Mouse (Mus musculus) MEL (cell line): Measurements from ENCODE around the gene Cyp51. TPM values are rescaled to one million over a fixed set of nuclear protein-coding genes. Genes with fewer than 3 reads are reported as not detected.

Experiments
- DNase-seq: peaks from one replicate; pipeline ENCODE4 v3.0.0; 2011; ENCODE audit warnings: low read depth, low spot score
- H3K27ac ChIP-seq: 2 replicates; pipeline ENCODE4 v1.5.1; 2012; ENCODE audit warnings: low read depth, mild to moderate bottlenecking, control low read depth, low read length, moderate library complexity; ENCODE audit not compliant: control insufficient read depth
- H3K27me3 ChIP-seq, 2 experiments: fragments of 150-350 bp in 1 of 2; sonication (generic) in 1 of 2; 2 replicates each; pipeline ENCODE4 v1.6.1; 2012; ENCODE audit warnings: low read length in 2 of 2, mild to moderate bottlenecking in 2 of 2, improper control_type of control experiment in 1 of 2, moderate library complexity in 1 of 2; ENCODE audit not compliant: insufficient read depth in 2 of 2, control insufficient read depth in 1 of 2
- H3K36me3 ChIP-seq, 2 experiments: 2 replicates each; pipeline ENCODE4 v1.6.1; 2012 to 2014; ENCODE audit warnings: low read length in 2 of 2, improper control_type of control experiment in 1 of 2, inconsistent platforms in 1 of 2, mild to moderate bottlenecking in 1 of 2; ENCODE audit not compliant: insufficient read depth in 2 of 2, control insufficient read depth in 1 of 2
- H3K4me1 ChIP-seq, 2 experiments: fragments of 150-350 bp in 1 of 2; sonication (generic) in 1 of 2; 2 replicates each; pipeline ENCODE4 v1.6.1; 2012; ENCODE audit warnings: low read length in 2 of 2, improper control_type of control experiment in 1 of 2, mild to moderate bottlenecking in 1 of 2; ENCODE audit not compliant: insufficient read depth in 2 of 2, control insufficient read depth in 1 of 2
- H3K4me3 ChIP-seq, 2 experiments: fragments of 150-350 bp in 1 of 2; sonication (generic) in 1 of 2; 2 replicates each; pipeline ENCODE4 v1.5.1; 2012; ENCODE audit warnings: low read depth in 2 of 2, low read length in 2 of 2, mild to moderate bottlenecking in 2 of 2, moderate library complexity in 2 of 2, control low read depth in 1 of 2, improper control_type of control experiment in 1 of 2; ENCODE audit not compliant: control insufficient read depth in 1 of 2, insufficient read depth in 1 of 2
- H3K79me2 ChIP-seq: 2 replicates; pipeline ENCODE4 v1.6.1; 2012; ENCODE audit warnings: mild to moderate bottlenecking, low read length, moderate library complexity; ENCODE audit not compliant: control insufficient read depth, poor library complexity, insufficient read depth
- H3K9ac ChIP-seq: 2 replicates; pipeline ENCODE4 v1.6.1; 2012; ENCODE audit warnings: low read depth, mild to moderate bottlenecking, control low read depth, low read length, moderate library complexity; ENCODE audit not compliant: control insufficient read depth, poor library complexity, severe bottlenecking
- H3K9me3 ChIP-seq: fragments of 150-350 bp; sonication (generic); replicated peaks from 2 replicates; pipeline ENCODE4 v1.6.1; 2012; ENCODE audit warnings: mild to moderate bottlenecking, low read length, improper control_type of control experiment, moderate library complexity; ENCODE audit not compliant: insufficient read depth
- CHD1 ChIP-seq: IDR thresholded peaks from 2 replicates; pipeline ENCODE4 v1.6.1; 2012; ENCODE audit warnings: low read depth, mild to moderate bottlenecking, inconsistent platforms, low read length, improper control_type of control experiment
- ELF1 ChIP-seq: IDR thresholded peaks from 2 replicates; pipeline ENCODE4 v1.6.1; 2014; ENCODE audit warnings: low read depth, mild to moderate bottlenecking, inconsistent platforms, low read length, improper control_type of control experiment, moderate library complexity
- GATA1 ChIP-seq: IDR thresholded peaks from 2 replicates; pipeline ENCODE4 v1.6.1; 2011; ENCODE audit warnings: low read depth, low read length, improper control_type of control experiment
- HCFC1 ChIP-seq: IDR thresholded peaks from 2 replicates; pipeline ENCODE4 v1.6.1; 2012; ENCODE audit warnings: low read depth, mild to moderate bottlenecking, inconsistent platforms, low read length, improper control_type of control experiment, moderate library complexity
- JUND ChIP-seq: IDR thresholded peaks from 2 replicates; pipeline ENCODE4 v1.6.1; 2011; ENCODE audit warnings: low read depth, mild to moderate bottlenecking, improper control_type of control experiment, low read length
- KAT2A ChIP-seq: conservative IDR thresholded peaks from 2 replicates; pipeline ENCODE4 v1.6.1; 2012; ENCODE audit warnings: low read depth, low read length, improper control_type of control experiment, inconsistent platforms
- MXI1 ChIP-seq: IDR thresholded peaks from 2 replicates; pipeline ENCODE4 v1.6.1; 2011; ENCODE audit warnings: mild to moderate bottlenecking, low read depth, low read length, improper control_type of control experiment
- MYB ChIP-seq: IDR thresholded peaks from 2 replicates; pipeline ENCODE4 v1.6.1; 2011; ENCODE audit warnings: mild to moderate bottlenecking, low read depth, low read length, improper control_type of control experiment
- MYC ChIP-seq: IDR thresholded peaks from 2 replicates; pipeline ENCODE4 v1.6.1; 2011; ENCODE audit warnings: low read depth, mild to moderate bottlenecking, low read length, improper control_type of control experiment, moderate library complexity
- NELFE ChIP-seq: IDR thresholded peaks from 2 replicates; pipeline ENCODE4 v1.6.1; 2011; ENCODE audit warnings: low read depth, low read length, improper control_type of control experiment
- POLR2A ChIP-seq, 2 experiments: IDR thresholded peaks; 2 replicates each; pipeline ENCODE4 v1.6.1; 2011 to 2012; ENCODE audit warnings: low read length in 2 of 2, mild to moderate bottlenecking in 2 of 2, control low read depth in 1 of 2, improper control_type of control experiment in 1 of 2, low read depth in 1 of 2, moderate library complexity in 1 of 2; ENCODE audit not compliant: control insufficient read depth in 1 of 2, insufficient read depth in 1 of 2, poor library complexity in 1 of 2
- POLR2AphosphoS2 ChIP-seq: IDR thresholded peaks from 2 replicates; pipeline ENCODE4 v1.6.1; 2011; ENCODE audit warnings: low read length, improper control_type of control experiment
- POLR2AphosphoS5 ChIP-seq: IDR thresholded peaks from 2 replicates; pipeline ENCODE4 v1.6.1; 2012; ENCODE audit warnings: low read depth, borderline replicate concordance, mild to moderate bottlenecking, inconsistent platforms, low read length, moderate library complexity, mixed read lengths
- RAD21 ChIP-seq: IDR thresholded peaks from 2 replicates; pipeline ENCODE4 v1.6.1; 2011; ENCODE audit warnings: mild to moderate bottlenecking, low read depth, low read length, improper control_type of control experiment
- RCOR1 ChIP-seq: IDR thresholded peaks from 2 replicates; pipeline ENCODE4 v1.6.1; 2012; ENCODE audit warnings: low read depth, mild to moderate bottlenecking, inconsistent platforms, low read length, improper control_type of control experiment
- USF1 ChIP-seq: IDR thresholded peaks from 2 replicates; pipeline ENCODE4 v1.6.1; 2014; ENCODE audit warnings: low read depth, mild to moderate bottlenecking, inconsistent platforms, low read length, improper control_type of control experiment, moderate library complexity
- USF2 ChIP-seq, 2 experiments: IDR thresholded peaks; 2 replicates each; pipeline ENCODE4 v1.6.1; 2011 to 2012; ENCODE audit warnings: improper control_type of control experiment in 2 of 2, low read length in 2 of 2, borderline replicate concordance in 1 of 2, inconsistent platforms in 1 of 2, low read depth in 1 of 2, mild to moderate bottlenecking in 1 of 2; ENCODE audit not compliant: insufficient read depth in 1 of 2
- ZC3H11A ChIP-seq: IDR thresholded peaks from 2 replicates; pipeline ENCODE4 v1.6.1; 2012; ENCODE audit warnings: low read depth, mild to moderate bottlenecking, inconsistent platforms, low read length, improper control_type of control experiment
- ZNF384 ChIP-seq: IDR thresholded peaks from 2 replicates; pipeline ENCODE4 v1.6.1; 2012; ENCODE audit warnings: low read depth, mild to moderate bottlenecking, inconsistent platforms, low read length, improper control_type of control experiment
- polyA plus RNA-seq, 2 experiments: library from polyadenylated mRNA; stranded (reverse) in 1 of 2; unstranded in 1 of 2; fragments of >175 nt in 1 of 2; fragments of >200 nt in 1 of 2; gene quantifications; 2 replicates each; pipeline versions ENCODE4 v1.2.1 to v1.2.4; 2012; ENCODE audit warnings: low replicate concordance in 2 of 2, low read depth in 1 of 2; ENCODE audit not compliant: insufficient read length in 2 of 2, insufficient read depth in 1 of 2, missing spikeins in 1 of 2
- total RNA-seq: library from RNA; depleted of rRNA; stranded (reverse); fragments of 300-350 nt; gene quantifications from 2 replicates; pipeline ENCODE4 v1.2.3, GENCODE M21; 2012

The Cyp51 gene
- total and polyA plus RNA-seq, 3 experiments: 39.0 to 54.7 TPM; not detected in 1

GRCm38 (mm10) chr5:4101031-4101430, 3.5 kb downstream of the Cyp51 start:
- no peak overlapping the region for H3K4me3 ChIP-seq
- H3K79me2 ChIP-seq: peaks cover 10% of the 10 kb centered on the region
- no peak overlapping the region for H3K9ac ChIP-seq
- TF ChIP-seq KAT2A: no peak
- TF ChIP-seq ZNF384: no peak
- TF ChIP-seq MYB: no peak
- no peak for TF ChIP-seq GATA1
- H3K27ac ChIP-seq: no peak overlapping the region
- H3K36me3 ChIP-seq: peaks cover 8 to 9% of the 10 kb centered on the region in 2 experiments
- no peaks in the 10 kb centered on the region for H3K27me3 ChIP-seq
- no peak for DNase-seq
- H3K9me3 ChIP-seq: no peaks in the 10 kb centered on the region
- no peaks in the 10 kb centered on the region for H3K4me1 ChIP-seq

DNA sequence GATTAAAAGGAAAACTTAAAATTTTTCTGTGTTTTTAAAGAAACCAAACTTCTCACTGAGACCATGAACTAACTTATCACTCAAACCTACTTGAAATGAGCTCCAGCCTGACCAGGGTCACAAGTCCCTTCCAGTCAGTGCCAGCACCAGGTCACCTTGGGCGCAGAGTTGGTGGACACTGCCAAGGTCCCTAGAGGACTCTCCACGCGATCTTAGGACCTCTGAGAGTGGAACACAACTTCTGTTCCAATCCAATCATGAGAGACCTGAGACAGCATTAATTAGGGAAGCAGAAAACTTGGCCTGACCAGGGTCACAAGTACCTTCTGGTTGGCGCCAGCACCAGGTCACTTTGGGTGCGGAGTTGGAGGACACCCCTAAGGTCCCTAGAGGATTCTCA, 10.1 kb downstream of the Cyp51 start:
- no peak overlapping the region for H3K27ac ChIP-seq
- no peak for TF ChIP-seq HCFC1
- no peak for TF ChIP-seq KAT2A
- TF ChIP-seq ELF1: no peak
- no peak for TF ChIP-seq USF1
- no peak for TF ChIP-seq POLR2AphosphoS5
- no peak for DNase-seq
- H3K9me3 ChIP-seq: no peaks in the 10 kb centered on the region
- H3K4me3 ChIP-seq: no peak overlapping the region
- peaks cover 0 to 5% of the 10 kb centered on the region in 2 experiments; a peak in 2 of 4 replicates for H3K36me3 ChIP-seq
- no peak overlapping the region for H3K9ac ChIP-seq
- H3K4me1 ChIP-seq: no peaks in the 10 kb centered on the region
- no peaks in the 10 kb centered on the region for H3K79me2 ChIP-seq
- no peaks in the 10 kb centered on the region for H3K27me3 ChIP-seq

GRCm38 (mm10) chr5:4088190-4088589, 16.4 kb downstream of the Cyp51 start:
- DNase-seq: no peak
- no peaks in the 10 kb centered on the region for H3K9me3 ChIP-seq
- no peaks in the 10 kb centered on the region for H3K4me1 ChIP-seq
- H3K4me3 ChIP-seq: no peak overlapping the region
- peaks cover 0 to 4% of the 10 kb centered on the region in 2 experiments; a peak in 2 of 4 replicates for H3K36me3 ChIP-seq
- TF ChIP-seq CHD1: no peak
- no peak for TF ChIP-seq ZNF384
- no peak for TF ChIP-seq ELF1
- no peak for TF ChIP-seq RAD21
- TF ChIP-seq MYC: no peak
- no peak for TF ChIP-seq HCFC1
- TF ChIP-seq POLR2AphosphoS2: no peak
- no peak for TF ChIP-seq ZC3H11A
- no peak for TF ChIP-seq NELFE
- no peak for TF ChIP-seq MXI1
- no peak for TF ChIP-seq JUND
- TF ChIP-seq RCOR1: no peak
- no peak for TF ChIP-seq POLR2A (IDR thresholded peaks at IDR 0.05; ENCODE audit: control insufficient read depth in 1 of 2, insufficient read depth in 1 of 2, low read depth in 1 of 2, low read length in 2 of 2, poor library complexity in 1 of 2)
- TF ChIP-seq USF2 (IDR thresholded peaks at IDR 0.05; ENCODE audit: borderline replicate concordance in 1 of 2, insufficient read depth in 1 of 2, low read depth in 1 of 2, low read length in 2 of 2): no peak
- TF ChIP-seq MYB: no peak
- TF ChIP-seq USF1: no peak
- no peak for TF ChIP-seq POLR2AphosphoS5
- H3K79me2 ChIP-seq: no peaks in the 10 kb centered on the region
- no peak overlapping the region for H3K27ac ChIP-seq
- no peaks in the 10 kb centered on the region for H3K27me3 ChIP-seq
- H3K9ac ChIP-seq: no peak overlapping the region
